Mouse (Mus musculus): ENCODE data around the gene Krt24.
"Not testable (repeated sequence)": the region's sequence is repeated elsewhere in the genome, so short reads cannot be mapped to it uniquely, and the experiment has no call there.

The Krt24 gene

DNA sequence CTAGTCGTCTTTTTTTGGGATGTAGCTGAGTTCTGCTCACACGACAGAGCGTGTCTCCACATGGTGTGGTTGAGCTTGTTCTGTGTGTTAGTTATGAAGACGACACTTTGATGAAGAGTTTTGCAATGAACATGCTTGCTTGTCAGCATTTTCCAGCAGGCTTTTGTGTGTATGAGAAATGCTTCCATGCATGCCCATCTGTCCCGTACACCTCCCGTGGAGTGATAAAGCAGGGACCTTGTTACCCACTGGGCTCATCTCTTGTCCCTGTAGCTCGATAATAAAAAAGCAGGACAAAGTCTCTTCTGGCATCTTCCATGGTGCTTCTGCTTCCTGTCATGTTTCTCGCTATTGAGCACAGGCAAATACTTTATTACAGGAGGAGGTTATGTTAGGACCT, 32.4 kb downstream of the Krt24 start:
- DNase-seq (ENCODE audit: low spot score): no peak

- DNase-seq (ENCODE audit: low spot score): no peak
Measured at GRCm38 (mm10) chr11:99250666-99251065, 34.4 kb downstream of the Krt24 start.

GRCm38 (mm10) chr11:99250241-99250640, 34.8 kb downstream of the Krt24 start:
- no peak for DNase-seq (ENCODE audit: low spot score)

- DNase-seq (ENCODE audit: low spot score): peak; percentile 16
Measured at GRCm38 (mm10) chr11:99249115-99249514, 35.9 kb downstream of the Krt24 start.

DNA sequence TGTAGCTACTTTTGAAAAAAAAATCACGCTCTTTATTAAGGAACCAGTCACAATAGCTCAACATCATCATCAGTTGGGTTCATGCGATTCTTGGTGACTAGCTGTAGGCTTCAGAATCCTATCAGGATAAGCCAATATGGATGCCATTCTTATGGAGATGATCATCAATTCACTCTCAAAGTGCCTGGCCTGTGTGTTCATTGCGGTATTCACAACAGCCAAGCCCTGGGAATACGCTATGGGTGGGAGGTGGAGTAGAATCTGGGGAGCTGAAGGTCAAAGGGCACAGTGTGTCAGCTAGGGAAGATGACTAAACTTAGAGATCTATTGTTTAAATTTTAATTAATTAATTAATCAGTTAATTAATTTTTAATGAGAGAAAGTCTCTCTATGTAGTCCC, 37.1 kb downstream of the Krt24 start:
- no peak for DNase-seq (ENCODE audit: low spot score)

DNA sequence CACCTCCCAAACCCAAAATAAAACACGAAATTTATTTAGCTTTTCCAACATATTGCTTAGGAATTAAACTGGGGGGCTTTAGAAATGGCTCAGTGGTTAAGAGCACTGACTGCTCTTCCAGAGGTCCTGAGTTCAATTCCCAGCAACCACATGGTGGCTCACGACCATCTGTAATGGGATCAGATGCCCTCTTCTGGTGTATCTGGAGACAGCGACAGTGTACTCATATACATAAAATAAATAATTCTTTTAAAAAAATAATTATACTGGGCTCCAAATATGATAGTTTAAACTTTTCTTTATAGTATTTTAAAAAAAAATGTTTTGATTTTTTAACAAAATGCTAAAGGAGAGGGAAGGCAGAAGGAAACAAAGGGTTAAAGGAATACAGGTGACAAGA, 40.5 kb downstream of the Krt24 start:
- DNase-seq (ENCODE audit: low spot score): not testable (repeated sequence)

- no peak for DNase-seq (ENCODE audit: low spot score)
Measured at GRCm38 (mm10) chr11:99243820-99244374, 41.2 kb downstream of the Krt24 start, which contains the start of gene Krt222. Gene Krt222 (minus strand): TSS chr11:99244085.

GRCm38 (mm10) chr11:99243200-99243819, 41.8 kb downstream of the Krt24 start:
- DNase-seq (ENCODE audit: low spot score): no peak

DNA sequence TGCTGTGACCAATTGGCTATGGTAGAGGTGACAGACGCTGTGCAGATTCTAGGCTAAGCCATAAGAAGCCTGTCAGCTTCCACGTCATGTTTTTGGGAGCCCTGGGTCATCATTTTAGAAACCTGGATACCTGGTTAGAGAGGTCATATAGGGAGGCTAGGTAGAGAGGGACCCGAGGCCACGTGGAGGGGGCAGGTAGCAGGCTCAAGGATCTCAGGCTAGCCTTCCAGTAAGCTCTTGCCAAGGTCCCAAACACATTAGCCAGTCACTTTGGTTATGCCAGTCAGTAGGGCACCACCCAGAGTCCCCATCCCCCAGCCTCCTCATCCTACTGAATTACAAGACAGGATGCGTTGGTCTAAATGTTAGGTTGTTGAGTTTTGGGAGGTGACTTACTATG, 43.0 kb downstream of the Krt24 start:
- DNase-seq (ENCODE audit: low spot score): no peak

GRCm38 (mm10) chr11:99238468-99238867, 46.6 kb downstream of the Krt24 start:
- DNase-seq (ENCODE audit: low spot score): peak; percentile 94

- DNase-seq (ENCODE audit: low spot score): no peak
Measured at GRCm38 (mm10) chr11:99231049-99231816, 53.8 kb downstream of the Krt24 start.

DNA sequence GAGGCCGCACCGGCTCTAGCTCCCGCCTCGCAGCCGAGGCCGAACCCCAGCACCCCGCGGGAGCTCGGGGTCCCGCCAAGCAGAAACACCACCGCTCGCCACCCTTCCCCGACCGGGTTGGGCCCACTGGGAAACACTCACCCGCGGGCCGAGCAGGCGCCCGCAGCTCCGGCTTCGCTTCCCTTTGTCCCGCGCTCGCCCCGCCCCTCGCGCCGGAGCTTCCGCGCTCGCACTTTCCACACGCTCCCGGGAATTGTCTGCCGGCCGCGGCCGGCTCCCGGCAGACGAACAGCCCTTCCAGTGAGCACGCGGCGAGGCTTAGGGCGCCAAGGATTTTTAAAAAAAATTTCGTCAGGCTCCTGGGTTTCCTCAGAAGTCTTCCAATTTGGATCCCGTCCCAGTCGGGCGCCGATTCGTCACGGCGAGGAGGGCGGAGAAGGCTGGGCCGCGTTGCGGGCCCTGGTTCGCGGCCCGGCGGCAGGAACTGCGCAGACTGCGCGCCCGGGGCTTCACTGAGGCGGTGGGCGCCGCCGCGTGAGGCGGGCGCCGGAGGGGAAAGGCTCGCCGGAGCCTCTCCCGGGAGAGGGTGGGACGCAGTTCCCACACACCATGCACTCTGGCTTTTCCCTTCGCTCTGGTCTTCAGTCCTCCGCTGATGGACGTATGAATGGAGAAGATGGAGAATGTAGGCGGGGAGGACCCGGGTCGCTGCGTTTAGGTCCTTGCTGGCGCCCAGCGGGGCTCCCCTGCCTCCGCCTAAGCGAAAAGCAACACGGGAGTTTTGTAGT, 54.6 kb downstream of the Krt24 start, which contains the start of gene Smarce1:
Gene Smarce1, minus strand, starts transcription at position 757 of the 788 bp plus-strand sequence.
- peak; percentile 77 for DNase-seq (ENCODE audit: low spot score)
